Mouse (Mus musculus) CD8-positive naive resting alpha-beta T cell, adult 2 months (primary cell): ENCODE measurements around the gene Isca1.
"Not testable (repeated sequence)": the region's sequence is repeated elsewhere in the genome, so short reads cannot be mapped to it uniquely, and the experiment has no call there.

Source experiments
- DNase-seq, 2 experiments: peaks; one replicate each; pipeline ENCODE4 v3.0.0; 2022; ENCODE audit warnings: low read depth in 2 of 2, low spot score in 2 of 2

Isca1 gene

DNA sequence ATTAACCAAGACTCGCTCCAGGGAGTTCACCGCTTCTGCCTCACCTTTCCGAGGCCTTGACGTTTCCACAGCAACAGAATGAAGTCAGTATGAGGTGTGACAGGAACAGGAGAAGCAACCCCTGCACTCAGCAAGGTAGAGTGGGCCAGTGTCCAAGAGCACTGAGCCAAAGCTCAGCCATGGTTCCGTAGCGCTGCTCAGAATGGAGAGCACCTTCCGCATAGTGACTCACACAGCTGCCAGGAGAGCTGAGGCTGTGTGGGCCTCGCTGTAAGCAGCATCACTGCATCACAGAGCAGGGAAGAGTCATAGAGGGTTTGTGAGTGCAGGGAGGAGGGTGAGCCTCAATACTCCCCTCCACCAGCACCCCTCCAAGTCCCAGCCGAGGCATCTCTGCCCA lies 22.9 kb downstream of the Isca1 start, which contains the start of gene 1700014D04Rik:
TSS of gene 1700014D04Rik (minus strand) at position 42 of the 400 bp plus-strand sequence.
- DNase-seq = no peak

- DNase-seq = no peak
Observed at GRCm38 (mm10) chr13:59746164-59746563, 23.4 kb downstream of the Isca1 start.

- no peak for DNase-seq
Observed at GRCm38 (mm10) chr13:59745462-59745861, 24.1 kb downstream of the Isca1 start.

GRCm38 (mm10) chr13:59741697-59742096 lies 27.9 kb downstream of the Isca1 start:
- no peak for DNase-seq

DNA sequence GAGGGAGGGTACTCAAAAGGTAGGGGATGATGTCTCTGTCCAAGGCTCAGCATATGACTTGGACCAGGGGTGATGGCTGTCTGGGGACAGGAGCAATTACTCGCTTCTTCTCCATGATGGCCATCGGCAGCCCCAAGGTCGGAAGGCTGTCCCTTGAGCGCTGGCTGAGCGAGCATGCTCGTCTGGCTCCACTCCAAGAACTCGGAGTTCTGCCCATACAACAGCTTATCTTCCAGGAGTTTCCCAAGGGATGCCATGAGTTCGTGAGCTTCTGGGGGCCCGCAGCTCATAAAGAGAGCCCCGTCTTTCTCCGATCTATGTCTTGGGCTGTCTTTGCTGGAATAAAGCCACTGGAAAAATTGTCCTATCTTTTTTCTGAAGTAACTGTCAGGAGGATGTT lies 28.5 kb downstream of the Isca1 start:
- no peak for DNase-seq

DNA sequence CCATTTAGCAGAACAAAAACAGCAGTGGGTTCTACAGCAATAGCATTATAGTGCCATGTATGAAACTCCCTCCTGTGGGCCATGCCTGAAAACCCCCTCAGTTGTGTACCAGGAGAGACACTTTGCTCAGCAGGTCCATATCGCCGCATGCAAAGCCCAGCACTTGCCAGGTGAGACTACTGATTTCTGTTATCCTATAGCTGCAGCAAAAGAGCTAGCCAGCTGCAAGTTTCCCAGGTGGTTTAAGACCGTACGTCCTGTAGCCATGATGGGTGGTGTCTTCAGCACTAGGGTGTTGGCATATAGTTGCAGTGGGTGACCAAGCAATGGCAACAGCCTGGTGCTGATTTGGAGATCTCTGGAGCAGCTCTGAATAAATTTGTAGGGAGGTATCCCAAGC lies 30.2 kb downstream of the Isca1 start:
- DNase-seq = no peak

DNA sequence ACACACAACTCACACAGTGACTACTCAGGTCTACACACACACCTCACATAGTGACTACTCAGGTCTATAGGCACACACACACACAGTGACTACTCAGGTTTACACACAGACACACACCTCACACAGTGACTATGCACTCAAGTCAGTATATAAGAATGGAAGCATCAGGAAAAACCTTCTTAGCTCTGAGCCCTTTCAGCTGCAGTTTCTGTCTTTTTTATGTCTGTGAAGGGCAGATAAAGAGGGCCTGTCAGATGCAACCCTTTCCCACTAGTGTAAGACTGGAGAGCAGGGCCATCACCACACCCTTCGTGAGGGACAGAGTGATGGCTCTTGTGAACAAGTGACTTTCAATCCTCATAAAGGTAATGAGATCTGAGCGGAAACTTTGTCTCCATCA lies 31.2 kb downstream of the Isca1 start:
- DNase-seq = no peak

- no peak for DNase-seq
Observed at GRCm38 (mm10) chr13:59735190-59735589, 34.4 kb downstream of the Isca1 start.

GRCm38 (mm10) chr13:59734347-59734746 lies 35.3 kb downstream of the Isca1 start:
- not testable (repeated sequence) for DNase-seq

DNA sequence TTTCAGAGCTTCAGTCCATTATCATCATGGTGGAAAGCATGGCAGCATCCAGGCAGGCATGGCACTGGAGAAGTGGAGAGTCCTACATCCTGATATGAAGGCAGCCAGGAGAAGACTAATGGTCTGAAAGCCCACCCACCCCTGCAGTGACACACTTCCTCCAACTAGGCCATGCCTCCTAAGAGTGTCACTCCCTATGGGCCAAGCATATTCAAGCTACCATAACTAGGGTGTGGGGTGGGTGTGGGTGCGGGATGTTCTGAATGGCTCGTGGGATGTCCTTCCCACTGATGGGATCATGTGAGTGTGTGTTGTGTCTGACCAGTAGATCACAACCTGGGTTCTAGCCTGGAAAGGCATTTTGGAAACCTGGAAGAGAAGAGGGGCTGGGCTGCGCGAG lies 35.7 kb downstream of the Isca1 start:
- no peak for DNase-seq

GRCm38 (mm10) chr13:59731652-59732051 lies 38.0 kb downstream of the Isca1 start, which contains the start of gene Spata31d1d:
Gene Spata31d1d (minus strand): TSS chr13:59731752.
- DNase-seq = no peak

- peak; percentile 83 to 86 for DNase-seq
Observed at GRCm38 (mm10) chr13:59728378-59729093, 41.1 kb downstream of the Isca1 start.

DNA sequence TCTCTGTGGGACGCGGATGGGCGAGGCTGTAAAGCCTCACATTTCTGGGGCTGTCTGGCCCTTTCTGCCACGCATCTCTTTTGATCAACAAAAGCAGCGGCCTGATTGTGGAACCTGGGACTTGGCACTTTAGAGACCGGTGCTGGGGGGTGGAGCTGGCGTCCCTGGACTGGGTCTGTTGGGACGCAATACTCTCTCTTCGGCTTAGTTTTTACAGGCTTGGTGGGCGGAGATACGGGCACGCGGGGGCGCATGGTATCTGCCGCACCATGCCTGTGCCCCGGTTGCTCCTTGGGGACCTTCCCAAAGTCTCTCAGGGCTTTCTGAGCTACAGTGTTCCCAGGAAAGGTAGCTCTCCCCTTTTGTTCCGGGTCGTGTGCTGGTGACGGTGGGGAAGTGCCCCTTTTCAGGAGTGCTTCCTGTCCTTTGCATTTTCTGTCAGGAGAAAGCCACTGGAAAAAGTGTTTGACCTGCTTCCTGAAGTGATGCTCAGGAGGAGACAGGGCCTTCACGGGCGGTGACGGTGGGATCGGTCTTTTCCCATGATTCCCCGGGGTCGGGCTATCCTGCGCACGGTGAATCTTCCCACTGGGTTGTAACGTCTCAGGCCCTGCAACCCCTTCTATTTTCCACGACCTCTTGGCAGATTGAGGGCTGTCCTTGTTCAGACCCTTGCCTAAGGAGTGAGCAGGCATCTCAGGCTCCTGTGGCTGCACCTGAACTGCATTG lies 43.3 kb downstream of the Isca1 start:
- DNase-seq = no peak

DNA sequence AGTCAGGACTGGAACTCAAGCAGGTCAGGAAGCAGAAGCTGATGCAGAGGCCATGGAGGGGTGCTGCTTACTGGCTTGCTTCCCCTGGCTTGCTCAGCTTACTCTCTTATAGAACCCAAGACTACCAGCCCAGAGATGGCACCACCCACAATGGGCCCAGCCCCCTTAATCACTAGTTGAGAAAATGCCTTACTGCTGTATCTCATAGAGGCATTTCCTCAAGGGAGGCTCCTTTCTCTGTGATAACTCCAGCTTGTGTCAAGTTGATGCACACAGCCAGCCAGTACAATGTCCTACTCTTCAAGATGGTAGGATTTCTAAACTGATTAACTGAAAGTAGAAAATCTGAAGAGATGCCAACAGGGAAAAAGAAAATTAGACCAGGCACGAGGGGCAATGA lies 47.5 kb downstream of the Isca1 start:
- DNase-seq = not testable (repeated sequence)

DNA sequence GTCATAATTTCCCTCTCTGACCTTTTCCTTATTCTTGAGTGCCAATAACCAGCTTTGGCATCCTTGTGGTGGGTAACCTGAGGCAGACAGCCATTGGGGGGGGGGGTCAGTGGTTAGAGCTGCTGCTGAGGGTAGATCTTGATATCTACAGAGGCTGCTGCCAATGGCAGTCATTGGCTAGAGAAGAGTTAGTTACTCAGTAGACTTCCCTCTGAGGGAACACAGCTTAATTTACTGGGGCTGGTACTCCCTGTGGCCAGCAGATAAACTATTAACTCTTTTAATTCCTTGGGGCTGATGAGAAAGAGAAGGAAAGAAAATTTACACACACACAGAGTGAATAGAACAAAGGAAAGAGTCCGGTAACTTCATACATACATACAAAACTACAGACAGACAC lies 50.1 kb downstream of the Isca1 start:
- no peak for DNase-seq

DNA sequence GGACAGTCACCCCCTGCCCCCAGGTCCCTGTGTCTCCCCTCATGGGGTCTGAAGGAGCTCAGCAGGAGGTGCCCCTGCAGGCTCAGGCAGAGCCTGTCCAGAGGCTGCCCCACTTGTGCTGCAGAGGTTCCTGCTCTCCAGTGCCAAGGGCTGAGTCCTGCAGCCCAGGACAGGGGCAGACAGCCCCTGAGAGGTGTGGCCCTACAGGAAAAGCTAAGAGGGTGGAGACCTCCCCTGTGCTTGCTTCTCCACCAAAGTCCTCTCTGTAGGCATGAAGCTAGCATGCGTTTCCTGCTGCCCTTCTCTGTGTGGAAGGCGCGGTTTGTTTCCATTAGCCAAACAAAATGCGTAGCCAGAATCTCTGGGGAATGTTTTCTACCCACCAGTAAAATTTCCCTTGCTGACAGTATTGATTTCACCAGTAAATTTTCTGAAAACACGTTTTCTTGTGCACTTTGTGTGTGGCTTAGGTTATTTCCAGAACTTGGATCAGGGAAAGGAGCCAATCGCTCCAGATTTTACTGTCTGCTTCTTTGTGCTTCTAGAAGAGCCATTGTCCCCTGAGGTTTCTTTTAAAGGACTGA lies 50.7 kb downstream of the Isca1 start:
- not testable (repeated sequence) for DNase-seq

- DNase-seq = no peak
Observed at GRCm38 (mm10) chr13:59713710-59714109, 55.9 kb downstream of the Isca1 start.

- DNase-seq = not testable (repeated sequence)
Observed at GRCm38 (mm10) chr13:59711984-59712383, 57.6 kb downstream of the Isca1 start, which contains the start of gene Spata31d1b. Gene Spata31d1b (plus strand): TSS chr13:59712284.

DNA sequence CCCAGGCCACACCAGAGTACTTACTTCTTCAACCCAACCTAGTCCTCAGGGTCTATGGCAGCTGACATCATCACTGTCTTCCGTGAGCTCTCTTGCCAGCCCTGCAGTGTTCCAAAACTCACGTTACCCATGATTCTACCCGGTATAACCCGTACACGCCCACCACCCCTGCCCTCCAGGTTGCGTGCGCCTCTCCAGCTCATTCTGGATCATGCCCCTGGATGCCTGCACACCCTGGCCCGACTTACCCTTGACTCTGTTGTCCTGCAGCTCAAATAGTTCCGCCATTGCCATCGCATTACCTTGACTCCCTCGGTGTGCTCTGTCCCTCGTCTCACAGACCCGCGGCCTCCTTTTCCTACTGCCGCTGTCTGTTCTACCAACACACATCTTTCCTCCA lies 59.4 kb downstream of the Isca1 start, which contains the start of gene Spata31d1a:
TSS of gene Spata31d1a (minus strand) at position 101 of the 400 bp plus-strand sequence.
- DNase-seq = no peak
